Mouse (Mus musculus): ENCODE results near the gene Cdkn2d.
"Not testable (repeated sequence)": the region's sequence is repeated elsewhere in the genome, so short reads cannot be mapped to it uniquely, and the experiment has no call there.

Gene Cdkn2d

DNA sequence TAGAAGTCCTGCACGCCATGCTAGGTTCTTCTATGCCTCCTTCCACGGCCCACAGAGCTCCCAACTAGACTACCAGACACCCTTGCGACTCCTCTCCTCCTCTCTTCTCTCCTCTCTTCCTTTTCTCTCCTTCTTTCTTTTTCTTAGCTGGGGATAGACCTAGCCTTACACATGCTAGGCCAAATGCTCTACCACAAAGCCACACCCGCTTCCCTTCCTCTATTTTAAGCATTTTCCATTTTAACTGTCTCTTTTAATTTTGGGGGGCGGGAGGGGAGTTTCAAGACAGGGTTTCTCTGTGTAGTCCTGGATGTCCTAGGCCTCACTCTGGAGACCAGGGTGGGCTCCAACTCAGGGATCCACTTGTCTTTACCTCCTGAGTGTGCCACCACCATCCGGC is 27.6 kb upstream of the Cdkn2d start:
- no peak for DNase-seq (ENCODE audit: low spot score)

DNA sequence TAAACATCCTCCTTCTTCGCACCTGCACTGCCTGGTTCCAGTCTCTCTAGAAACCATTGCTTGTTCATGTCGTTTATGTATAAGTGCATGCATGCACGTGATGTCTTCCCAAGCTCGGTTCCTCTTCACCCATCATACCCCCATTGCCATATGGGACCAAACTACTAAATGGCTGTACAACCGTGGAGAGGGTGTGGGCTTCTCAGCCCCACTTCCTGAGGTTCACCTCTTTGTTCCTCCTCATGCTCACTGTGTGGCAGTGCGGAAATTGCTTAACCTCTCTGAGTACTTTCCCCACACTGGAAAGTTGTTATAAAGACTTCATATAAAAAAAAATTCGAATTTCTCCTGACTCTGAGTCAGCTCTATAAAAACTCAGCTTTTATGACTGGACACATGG is 25.5 kb upstream of the Cdkn2d start:
- no peak for DNase-seq (ENCODE audit: low spot score)

DNA sequence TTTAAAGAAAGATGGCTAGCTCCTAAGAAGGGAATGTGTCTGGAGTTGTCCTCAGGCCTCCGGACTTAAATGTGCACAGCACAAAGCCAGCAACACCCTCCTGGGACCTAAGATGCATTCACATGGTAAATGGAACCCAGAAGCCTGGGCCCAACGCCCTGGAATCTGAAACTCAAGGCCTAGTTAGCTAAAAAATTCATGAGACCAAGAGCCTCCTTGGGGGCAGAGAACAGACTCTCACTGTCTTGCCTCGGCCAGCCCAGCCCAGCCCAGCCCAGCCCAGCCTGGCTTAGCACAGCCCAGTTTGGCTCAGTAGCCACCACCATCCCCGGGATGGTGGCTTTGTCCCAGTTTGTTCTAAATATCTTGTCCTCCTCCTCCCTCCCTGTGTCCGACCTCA is 24.2 kb upstream of the Cdkn2d start:
- no peak for DNase-seq (ENCODE audit: low spot score)

DNA sequence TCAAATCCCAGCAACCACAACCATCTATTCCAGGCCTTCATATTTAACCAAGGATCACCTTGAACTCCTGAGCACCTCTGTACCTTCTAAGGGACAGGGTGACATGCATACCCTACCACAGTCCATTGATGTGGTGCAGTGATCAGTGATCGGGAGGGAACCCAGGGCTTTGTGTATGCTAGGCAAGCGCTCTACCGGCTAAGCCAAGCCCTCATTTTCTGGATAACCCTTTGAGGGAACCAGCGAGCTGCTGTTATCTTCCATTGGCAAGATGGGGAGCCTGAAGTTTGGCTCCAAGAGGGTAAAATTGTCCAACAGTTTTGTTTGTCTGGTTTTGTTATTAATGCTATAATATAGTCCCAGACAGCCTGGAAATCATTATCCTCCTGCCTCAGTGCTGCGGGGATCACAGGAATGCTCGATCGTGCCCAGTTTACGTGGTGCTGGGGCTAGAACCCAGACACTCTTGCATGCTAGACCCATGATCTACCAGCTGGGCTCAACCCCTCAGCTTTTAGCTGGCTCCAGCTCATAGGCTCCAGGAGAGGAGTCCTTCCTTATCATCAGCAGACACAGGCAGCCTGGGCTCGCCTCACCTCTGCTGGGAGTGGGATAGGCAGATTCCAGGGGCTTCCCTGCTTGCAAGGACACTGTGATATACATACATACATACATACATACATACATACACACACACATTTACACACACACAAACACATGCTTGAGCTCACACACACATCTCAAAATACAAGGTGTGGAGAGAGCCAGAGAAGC is 23.3 kb upstream of the Cdkn2d start:
- no peak for DNase-seq (ENCODE audit: low spot score)

DNA sequence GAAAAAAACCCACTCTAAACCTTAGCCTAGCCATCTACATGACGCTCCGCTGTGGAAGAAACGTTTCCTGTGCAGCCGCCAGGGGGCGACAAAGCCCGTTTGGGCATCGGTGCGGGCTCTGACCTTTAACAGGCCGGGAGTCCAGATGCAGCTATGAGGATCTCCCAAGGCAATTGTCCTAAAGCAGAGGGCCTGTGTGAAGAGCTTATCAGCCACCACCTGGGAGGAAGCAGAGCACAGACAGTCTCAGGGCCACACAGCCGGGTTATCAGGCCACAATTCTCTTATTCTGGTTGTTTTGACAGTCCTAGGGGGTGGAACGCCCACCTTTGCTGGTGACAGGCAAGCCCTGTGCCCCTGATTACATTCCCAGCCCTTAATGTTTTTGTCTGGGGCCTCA is 22.2 kb upstream of the Cdkn2d start:
- DNase-seq (ENCODE audit: low spot score), result peak; percentile 75

DNA sequence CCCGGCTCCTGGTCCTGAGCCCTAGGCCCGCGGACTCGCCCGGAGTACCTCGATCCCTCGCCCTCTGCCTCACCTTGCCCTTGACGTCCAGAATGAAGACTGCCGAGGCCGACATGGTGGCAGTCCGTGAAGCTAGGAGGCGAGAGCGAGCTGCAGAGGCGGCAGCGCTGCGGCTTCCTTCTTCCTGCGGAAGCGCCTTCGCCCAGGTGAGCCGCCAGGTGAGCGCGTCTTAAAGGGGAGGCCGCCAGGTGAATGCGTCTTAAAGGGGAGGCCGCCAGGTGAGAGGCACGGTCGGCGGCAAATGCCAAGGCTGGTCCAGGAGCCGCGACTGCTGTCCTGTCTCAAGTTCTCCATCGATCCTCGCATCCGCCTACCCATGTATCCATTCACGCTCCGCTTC is 20.9 kb upstream of the Cdkn2d start, which contains the start of gene Ap1m2:
Gene Ap1m2 (minus strand): TSS at position 204 of the 400 bp plus-strand sequence.
- peak; percentile 68 for DNase-seq (ENCODE audit: low spot score)

DNA sequence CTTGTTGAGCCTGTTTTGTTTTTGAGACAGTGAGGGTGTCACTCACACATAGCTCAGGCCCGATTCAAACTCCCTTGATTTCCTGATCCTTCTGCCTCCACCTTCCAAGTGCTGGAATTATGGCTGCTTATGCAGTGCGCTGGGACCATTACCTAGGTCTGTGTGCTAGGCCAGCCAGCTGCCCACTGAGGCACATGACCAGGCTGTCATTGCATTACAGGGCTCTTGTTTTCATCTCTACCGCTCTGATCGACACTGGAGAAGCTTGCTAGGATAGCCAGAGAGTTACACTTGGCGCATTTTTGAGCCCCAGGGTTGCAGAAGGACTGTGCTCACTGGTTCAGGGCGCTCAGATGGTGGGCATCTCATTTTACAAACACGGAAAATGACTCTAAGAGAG is 20.5 kb upstream of the Cdkn2d start:
- no peak for DNase-seq (ENCODE audit: low spot score)

DNA sequence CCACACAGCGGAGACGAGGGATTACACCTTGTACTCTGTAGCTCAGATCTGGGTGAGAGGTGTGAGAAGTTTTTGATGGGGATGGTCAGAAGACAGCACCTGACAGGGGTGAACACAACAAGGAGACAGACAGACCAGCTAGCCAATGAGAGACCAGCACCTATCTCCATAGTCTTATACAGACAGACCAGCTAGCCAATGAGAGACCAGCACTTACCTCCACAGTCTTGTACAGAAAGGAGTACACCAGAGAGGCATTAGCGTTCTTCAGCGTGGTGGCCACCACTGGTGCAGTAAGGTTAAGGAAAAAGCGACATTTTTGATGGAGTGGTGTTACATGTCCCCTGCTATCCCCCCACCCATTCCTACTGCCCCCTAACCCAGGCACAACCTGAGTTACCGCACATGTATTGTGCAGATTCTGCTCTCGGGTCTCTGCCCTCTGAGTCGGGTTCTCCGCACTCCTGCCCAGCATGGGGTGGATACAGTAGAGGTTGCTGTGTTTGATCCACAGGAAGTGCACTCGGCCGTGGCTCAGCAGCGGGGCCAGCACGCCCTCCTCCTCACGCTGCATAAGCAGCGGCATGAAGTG is 18.0 kb upstream of the Cdkn2d start:
- no peak for DNase-seq (ENCODE audit: low spot score)

DNA sequence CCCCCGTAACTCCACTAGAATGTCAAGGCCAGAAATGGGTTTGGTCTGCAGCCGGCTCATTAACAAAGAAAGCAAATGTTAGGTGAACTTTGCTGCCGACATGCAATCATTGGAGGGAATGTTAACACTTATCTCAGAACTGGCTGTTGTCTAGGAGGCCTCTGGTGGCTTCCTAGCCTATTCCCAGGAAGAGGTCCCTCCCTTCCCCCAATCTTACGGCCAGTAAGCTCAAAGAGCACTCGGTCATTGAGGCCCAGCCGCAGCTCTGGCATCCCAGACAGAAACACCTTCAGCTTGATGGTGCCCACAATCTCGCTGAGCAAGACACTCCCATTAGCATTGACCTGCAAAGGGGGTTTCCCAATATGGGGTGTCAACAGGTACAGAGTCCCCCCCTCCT is 13.9 kb upstream of the Cdkn2d start:
- no peak for DNase-seq (ENCODE audit: low spot score)

DNA sequence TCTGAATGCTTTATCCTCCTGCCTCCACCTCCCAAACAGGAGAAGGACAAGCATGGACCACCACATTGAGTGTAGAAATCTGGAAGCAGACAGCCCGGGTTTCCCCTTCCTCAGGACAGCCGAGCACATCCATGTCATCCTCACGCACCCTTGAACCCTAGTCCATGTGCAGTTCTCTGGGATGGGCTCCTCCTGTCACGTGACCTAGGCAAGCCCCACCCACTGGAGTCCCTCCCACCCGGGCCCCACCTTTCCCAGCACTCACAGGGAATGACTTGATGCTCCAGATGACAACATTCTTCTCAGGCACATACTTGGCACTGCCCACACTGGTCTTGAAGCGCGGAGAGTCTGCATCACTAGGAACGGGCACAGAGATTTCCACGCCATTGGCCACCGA is 7.8 kb upstream of the Cdkn2d start:
- no peak for DNase-seq (ENCODE audit: low spot score)

DNA sequence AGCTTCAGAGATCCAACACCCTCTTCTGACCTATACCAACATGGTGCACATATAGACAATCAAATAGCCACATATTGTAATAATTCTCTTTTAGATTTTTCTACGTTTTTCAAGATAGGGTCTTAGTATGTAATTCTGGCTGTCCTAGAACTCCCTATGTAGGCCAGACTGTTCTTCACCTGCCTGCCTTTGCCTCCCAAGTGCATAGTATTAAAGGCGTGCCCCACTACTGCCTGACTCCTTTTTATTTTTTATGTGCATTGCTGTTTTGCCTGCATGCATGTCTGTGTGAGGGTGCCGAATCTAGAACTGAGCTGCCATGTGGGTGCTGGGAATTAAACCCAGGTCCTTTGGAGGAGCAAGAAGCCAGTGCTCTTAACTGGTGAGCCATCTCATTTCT is 1.1 kb upstream of the Cdkn2d start:
- no peak for DNase-seq (ENCODE audit: low spot score)

DNA sequence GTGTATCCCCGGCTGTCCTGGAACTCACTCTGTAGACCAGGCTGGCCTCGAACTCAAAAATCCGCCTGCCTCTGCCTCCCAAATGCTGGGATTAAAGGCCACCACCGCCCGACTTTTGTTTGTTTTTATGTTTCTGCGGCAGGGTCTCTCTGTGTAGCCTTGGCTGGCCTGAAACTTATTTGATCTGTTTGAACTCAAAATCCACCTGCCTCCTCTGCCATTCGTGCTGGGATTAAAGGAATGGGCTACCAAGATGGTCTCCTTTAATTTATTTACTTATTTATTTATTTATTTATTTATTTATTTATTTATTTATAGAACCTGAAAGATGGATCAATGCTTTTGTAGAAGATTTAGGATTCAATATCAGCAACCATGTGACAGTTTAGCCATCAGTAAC is 661 bp upstream of the Cdkn2d start:
- DNase-seq (ENCODE audit: low spot score), result not testable (repeated sequence)

DNA sequence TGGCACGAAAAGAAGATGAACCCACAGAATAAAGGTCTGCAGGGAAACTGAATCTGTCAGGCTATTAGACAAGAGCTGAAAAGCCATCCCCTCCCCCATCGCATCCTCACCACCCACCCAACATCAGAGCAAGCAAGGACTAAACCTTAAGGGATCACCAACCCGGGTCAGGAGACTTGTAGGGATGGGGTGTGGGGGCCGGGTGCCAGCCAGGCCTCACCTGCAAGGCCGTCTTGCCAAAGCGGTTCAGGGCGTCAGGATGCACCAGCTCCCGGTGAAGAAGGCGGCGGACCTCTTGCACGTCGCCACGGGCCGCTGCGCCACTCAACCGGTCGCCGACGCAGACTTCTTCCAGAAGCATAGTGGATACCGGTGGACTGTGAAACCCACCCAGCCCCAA is 618 bp downstream of the Cdkn2d start:
- DNase-seq (ENCODE audit: low spot score), result no peak

DNA sequence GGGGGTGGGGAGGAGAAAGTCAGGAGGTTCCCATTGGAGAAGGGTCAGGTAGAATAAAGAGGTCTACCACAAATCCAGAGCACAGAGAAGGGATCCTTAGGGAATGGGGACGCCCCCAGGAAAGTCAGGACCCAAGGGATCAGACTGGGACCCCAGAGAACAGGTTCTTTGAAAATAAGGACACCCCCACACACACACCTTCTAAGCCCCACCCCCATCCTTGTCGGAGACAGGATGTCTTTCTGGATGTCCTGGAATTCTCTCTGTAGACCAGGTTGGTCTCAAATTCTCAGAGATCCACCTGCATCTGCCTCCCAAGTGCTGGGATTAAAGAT is 1.9 kb downstream of the Cdkn2d start:
- DNase-seq (ENCODE audit: low spot score), result no peak

DNA sequence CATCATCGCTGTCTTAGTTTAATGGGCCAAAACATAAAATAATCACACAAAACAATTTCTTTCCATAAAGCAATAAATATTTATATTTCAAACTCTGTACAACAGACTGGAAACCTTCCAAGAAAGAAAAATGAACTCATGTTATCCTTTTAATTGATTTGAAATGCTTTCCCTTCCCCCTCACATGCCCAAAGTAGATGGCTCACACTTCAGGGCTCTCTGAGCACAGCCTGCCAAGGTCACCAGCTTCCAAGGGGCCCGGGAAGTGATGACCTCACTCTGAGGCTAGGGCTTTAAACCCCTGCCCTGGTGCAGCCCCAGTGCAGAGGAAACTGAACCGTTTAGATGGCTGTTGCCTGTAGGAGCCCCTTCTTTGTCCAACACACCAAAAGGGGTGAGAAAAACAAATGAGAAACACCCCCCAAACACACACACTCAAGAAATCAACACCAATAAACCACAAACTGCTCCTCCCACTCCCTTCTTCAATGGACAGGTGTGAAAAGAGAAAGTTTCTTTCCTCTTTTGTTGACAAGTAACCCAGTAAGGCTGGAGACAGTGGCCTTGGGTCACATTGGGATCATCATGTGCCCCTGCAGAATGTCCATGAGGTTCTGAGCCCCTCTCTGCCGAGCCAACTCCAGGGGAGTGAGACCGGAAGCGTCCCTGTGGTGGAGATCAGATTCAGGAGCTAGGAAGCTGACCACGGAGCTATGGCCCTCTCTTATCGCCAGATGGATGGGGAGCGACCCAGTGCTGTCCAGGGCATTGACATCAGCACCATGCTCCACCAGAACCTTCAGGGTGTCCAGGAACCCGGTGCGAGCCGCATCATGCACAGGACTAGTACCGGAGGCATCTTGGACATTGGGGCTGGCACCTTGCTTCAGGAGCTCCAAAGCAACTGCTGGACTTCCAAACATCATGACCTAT is 2.5 kb downstream of the Cdkn2d start:
- no peak for DNase-seq (ENCODE audit: low spot score)

DNA sequence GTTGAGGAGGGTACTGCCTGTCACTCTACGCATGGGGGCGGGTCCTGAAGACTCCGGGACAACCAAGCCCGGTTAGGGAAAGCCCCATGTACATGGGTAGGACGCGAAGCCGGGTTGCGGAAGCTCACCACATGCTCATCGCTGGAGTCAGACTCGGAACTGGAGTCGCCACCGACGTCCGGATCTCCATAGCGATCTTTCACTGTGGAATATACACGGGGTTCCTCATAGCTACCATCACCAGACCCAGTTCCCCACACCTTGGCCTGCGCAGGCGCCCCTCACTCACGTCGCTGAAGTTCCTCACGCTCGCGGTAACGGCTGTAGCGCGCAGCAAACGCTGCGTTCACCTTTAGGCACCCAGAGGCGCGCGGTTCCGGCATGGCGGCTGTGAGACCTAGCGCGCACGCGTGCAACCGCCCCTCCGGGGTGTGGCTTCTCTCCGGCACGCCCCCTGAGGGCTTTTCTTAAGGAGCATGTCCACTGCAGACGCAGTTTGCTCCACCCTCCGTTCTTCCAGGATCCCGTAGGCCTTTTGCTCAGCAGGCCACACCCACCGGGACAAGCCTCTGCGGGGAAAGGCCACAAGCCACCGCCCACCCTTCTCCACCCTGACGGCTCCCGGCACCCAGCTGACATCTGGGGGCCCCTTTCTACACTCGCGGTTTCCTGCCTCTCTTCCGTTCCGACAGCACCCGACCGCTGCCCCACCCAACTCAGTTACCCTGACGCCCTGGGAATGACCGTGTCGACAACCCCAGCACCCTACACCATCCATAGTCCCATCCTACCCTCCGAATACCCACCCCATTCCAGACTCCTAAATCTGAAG is 3.4 kb downstream of the Cdkn2d start, which contains the start of gene Kri1:
Gene Kri1 (minus strand): TSS at position 399 of the 832 bp plus-strand sequence.
- peak; percentile 96 for DNase-seq (ENCODE audit: low spot score)

DNA sequence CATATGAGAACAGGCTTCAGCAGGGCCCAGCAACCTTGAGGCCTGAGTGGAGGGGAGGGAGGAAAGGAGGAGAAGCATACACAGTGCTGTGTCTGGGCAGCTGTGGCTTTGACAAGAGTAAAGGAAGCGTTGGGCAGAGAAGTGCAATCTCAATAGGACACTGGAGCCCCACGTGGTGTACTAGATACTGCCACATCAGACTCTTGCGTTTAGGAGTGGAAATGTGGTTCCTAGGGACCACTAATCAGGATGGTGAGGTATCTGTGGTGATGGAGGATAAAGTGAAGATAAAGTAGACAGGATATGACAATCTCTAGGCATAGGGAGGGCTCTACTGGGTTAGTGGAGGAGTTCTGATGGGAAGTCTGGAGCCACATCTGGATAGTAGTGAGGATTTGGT is 4.5 kb downstream of the Cdkn2d start:
- DNase-seq (ENCODE audit: low spot score), result no peak

DNA sequence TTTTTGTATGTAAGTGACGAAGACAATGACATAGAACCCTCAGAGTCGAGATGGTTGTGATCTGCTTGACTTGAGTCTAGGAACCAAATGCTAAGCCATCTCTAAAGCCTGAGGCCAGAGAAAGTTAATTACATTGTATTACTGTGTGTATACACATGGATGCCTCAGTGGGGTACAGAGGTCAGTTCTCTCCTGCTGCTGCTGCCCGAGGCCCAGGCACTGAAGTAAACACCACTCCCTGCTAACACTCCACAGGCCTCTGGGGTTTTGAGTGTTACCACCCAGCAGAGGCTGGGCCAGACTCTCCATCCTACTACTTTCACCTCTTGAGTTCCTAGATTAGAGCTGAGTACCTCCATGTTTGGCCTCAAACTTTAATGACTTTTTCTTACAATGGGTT is 7.2 kb downstream of the Cdkn2d start:
- DNase-seq (ENCODE audit: low spot score), result peak; percentile 39

DNA sequence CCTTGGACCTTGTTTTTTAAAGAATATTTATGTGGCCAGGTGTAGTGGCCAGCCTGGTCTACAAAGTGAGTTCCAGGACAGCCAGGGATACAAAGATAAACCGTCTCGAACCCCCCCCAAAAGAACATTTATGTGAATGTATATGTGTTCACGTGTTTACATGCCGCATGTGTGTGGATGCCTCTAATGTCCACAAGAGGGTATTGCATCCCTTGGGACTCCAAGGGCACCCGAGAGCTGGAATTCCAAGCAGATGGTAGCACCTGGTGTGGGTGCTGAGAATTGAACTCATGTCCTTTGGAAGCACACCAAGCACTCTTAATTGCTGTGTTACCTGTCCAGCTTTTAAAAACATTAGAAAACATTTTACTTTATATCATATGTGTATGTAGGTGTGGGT is 7.6 kb downstream of the Cdkn2d start:
- DNase-seq (ENCODE audit: low spot score), result no peak

DNA sequence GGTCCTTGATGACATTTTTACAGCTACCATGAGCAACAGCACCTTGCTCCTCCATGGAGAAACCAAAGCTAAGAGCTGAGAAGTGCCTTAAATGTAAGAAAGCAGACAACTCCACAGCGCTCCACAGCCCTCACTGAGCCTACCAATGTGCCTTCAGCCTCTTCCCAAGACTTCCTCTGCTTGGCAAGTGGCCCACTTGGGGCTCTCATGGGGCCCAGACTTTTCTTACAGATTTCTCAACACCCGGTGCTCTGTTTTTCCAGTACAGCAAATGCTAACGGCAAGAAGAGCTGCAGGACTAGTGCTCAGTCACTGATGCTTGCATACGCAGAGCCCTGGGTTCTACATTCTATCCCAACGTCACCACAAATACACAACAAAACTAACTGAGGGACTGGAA is 13.4 kb downstream of the Cdkn2d start:
- no peak for DNase-seq (ENCODE audit: low spot score)

DNA sequence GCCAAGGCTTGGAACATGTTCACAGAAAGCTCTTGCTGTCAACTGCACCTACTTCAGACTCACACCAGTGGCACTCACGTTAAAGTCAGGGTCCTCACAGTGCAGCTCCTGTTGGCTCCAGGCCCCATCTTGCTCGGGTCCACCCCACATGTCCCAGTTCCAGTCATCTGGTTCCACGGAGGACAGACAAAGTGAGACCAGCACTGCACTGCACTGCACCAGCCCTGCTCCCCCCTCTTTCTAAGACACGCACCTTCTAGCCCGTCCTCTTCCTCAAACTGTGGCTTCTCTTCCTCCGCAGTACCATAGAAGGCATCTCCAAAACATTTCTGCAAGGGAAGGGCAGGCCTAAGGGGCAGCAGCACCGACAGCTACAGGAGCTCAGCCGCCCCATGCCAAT is 14.9 kb downstream of the Cdkn2d start:
- no peak for DNase-seq (ENCODE audit: low spot score)

DNA sequence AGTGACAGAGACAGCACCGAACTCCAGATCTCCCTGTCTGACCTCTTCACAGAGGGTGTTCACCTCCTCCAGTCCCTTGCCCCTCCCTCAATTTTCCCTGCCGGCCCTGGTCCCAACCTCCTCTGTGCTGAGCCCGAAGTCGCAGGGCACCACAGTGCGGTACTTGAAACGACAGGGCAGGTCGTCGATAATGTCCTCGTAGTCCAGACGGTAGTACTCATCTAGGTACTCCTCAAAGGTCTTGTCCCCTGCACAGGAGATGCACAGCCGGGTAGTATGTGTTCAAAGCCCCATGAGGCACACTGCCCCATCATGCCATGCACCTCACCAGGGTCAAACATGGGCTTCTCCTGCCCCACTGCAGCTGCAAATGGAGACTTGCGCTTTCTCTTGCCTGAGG is 15.5 kb downstream of the Cdkn2d start:
- no peak for DNase-seq (ENCODE audit: low spot score)

All from yolk sac, embryonic 10.5 days (tissue).